Mouse (Mus musculus) brain, embryonic 14.5 days (tissue): ENCODE measurements around the gene Mlh3.

Experiments used
- CTCF ChIP-seq: fragments of 200-500 bp; IDR thresholded peaks from 2 replicates; pipeline ENCODE4 v1.5.1; 2012; ENCODE audit warnings: inconsistent platforms, mild to moderate bottlenecking, moderate library complexity, borderline replicate concordance; ENCODE audit not compliant: insufficient read depth, insufficient read length; ENCODE audit errors: extremely low read depth
- POLR2A ChIP-seq: fragments of 200-500 bp; IDR thresholded peaks from 2 replicates; pipeline ENCODE4 v1.6.1; 2012; ENCODE audit warnings: mild to moderate bottlenecking, inconsistent platforms, borderline replicate concordance; ENCODE audit not compliant: poor library complexity, insufficient read depth, insufficient read length, severe bottlenecking; ENCODE audit errors: extremely low read depth

- TF ChIP-seq CTCF (no peak), POLR2A (no peak)
Observed at GRCm38 (mm10) chr12:85237553-85237952, 32.8 kb downstream of the Mlh3 start.
